Mouse (Mus musculus) heart, postnatal 0 days (tissue): ENCODE data around the gene Pdss2. TPM values are rescaled to one million over a fixed set of nuclear protein-coding genes. Genes with fewer than 3 reads are reported as not detected.
A peak's percentile ranks its signal among the peaks of the same experiment; 100 is the strongest.

Experiments used
- ATAC-seq: fragments of 200-750 bp; cut with Nextera tagmentation; 2 replicates; pipeline ENCODE4 v1.8.0; 2017; ENCODE audit warnings: low read depth, moderate number of reproducible peaks, moderate library complexity; ENCODE audit not compliant: insufficient read depth
- DNase-seq: peaks from one replicate; pipeline ENCODE4 v3.0.0-alpha.2; 2016; ENCODE audit warnings: low spot score
- H3K27ac ChIP-seq: fragments of 300-500 bp; sonication (generic); 2 replicates; pipeline ENCODE4 v1.5.1; 2014; ENCODE audit warnings: low read depth, mild to moderate bottlenecking
- H3K27me3 ChIP-seq: fragments of 300-500 bp; sonication (generic); 2 replicates; pipeline ENCODE4 v1.6.1; 2014; ENCODE audit warnings: low read length, mixed read lengths; ENCODE audit not compliant: control insufficient read depth, insufficient read depth
- H3K36me3 ChIP-seq: fragments of 300-500 bp; sonication (generic); replicated peaks from 2 replicates; pipeline ENCODE4 v1.6.1; 2014; ENCODE audit warnings: low read length, mixed read lengths; ENCODE audit not compliant: control insufficient read depth, insufficient read depth
- H3K4me1 ChIP-seq: fragments of 300-500 bp; sonication (generic); 2 replicates; pipeline ENCODE4 v1.6.1; 2014; ENCODE audit warnings: antibody characterized with exemption; ENCODE audit not compliant: control insufficient read depth, insufficient read depth
- H3K4me2 ChIP-seq: fragments of 300-500 bp; sonication (generic); 2 replicates; pipeline ENCODE4 v1.6.1; 2014; ENCODE audit warnings: low read depth, mild to moderate bottlenecking, low read length, moderate library complexity
- H3K4me3 ChIP-seq: fragments of 300-500 bp; sonication (generic); 2 replicates; pipeline ENCODE4 v1.5.1; 2014; ENCODE audit warnings: low read depth, low read length
- H3K9ac ChIP-seq: fragments of 300-500 bp; sonication (generic); replicated peaks from 2 replicates; pipeline ENCODE4 v1.6.1; 2014; ENCODE audit warnings: low read depth, low read length, mixed read lengths
- H3K9me3 ChIP-seq: fragments of 300-500 bp; sonication (generic); replicated peaks from 2 replicates; pipeline ENCODE4 v1.6.1; 2016; ENCODE audit warnings: low read length; ENCODE audit not compliant: control insufficient read depth
- CTCF ChIP-seq: IDR thresholded peaks from 2 replicates; pipeline ENCODE4 v1.5.1; 2016; ENCODE audit warnings: antibody characterized with exemption, control low read depth, low read depth
- EP300 ChIP-seq: IDR thresholded peaks from 2 replicates; pipeline ENCODE4 v1.6.1; 2016; ENCODE audit warnings: antibody characterized with exemption, low read depth
- WGBS: fragments of 180-500 bp; shearing (Covaris S2); extraction: QIAGEN DNeasy Blood & Tissue Kit; methylation state at CpG from one replicate; pipeline ENCODE4 v1.1.7; 2014; 5-methylcytosine and 5-hydroxymethylcytosine counted together
- polyA plus RNA-seq: library from polyadenylated mRNA; unstranded; fragments of >200 nt; fragmentation: Nextera tagmentation; extraction: Ambion mirVana; gene quantifications from 2 replicates; pipeline ENCODE4 v1.2.1, GENCODE M21; 2015
- total RNA-seq: library from RNA; depleted of rRNA; stranded (reverse); fragments of >200 nt; gene quantifications from 2 replicates; pipeline ENCODE4 v1.2.3, GENCODE M21; 2014; ENCODE audit warnings: low replicate concordance

Gene Pdss2
- total and polyA plus RNA-seq, 2 experiments from 2014 or later, result 14.7 to 28.9 TPM

GRCm38 (mm10) chr10:43488258-43488657 lies 267.0 kb downstream of the Pdss2 start:
- H3K36me3 ChIP-seq, result no peaks in the 10 kb centered on the region
- H3K27ac ChIP-seq, result no peak overlapping the region
- H3K27me3 ChIP-seq, result no peaks in the 10 kb centered on the region
- TF ChIP-seq EP300, result no peak
- TF ChIP-seq CTCF, result no peak
- no peak overlapping the region for H3K4me2 ChIP-seq
- peaks cover 22% of the 10 kb centered on the region for H3K4me1 ChIP-seq
- WGBS, result 79% methylated on average over 4 of the region's 4 CpGs
- no peak for ATAC-seq
- DNase-seq, result no peak
- no peak overlapping the region for H3K9ac ChIP-seq
- H3K4me3 ChIP-seq, result no peak overlapping the region
- H3K9me3 ChIP-seq, result no peaks in the 10 kb centered on the region

- H3K27me3 ChIP-seq, result no peaks in the 10 kb centered on the region
- no peak for TF ChIP-seq CTCF
- no peak for TF ChIP-seq EP300
- no peaks in the 10 kb centered on the region for H3K9me3 ChIP-seq
- 0 out of 2 replicates have a peak overlapping the region, but pooled peaks have one; percentile 4 for H3K27ac ChIP-seq
- DNase-seq (no peak), ATAC-seq (no peak)
- no peaks in the 10 kb centered on the region for H3K36me3 ChIP-seq
- H3K9ac ChIP-seq, result no peak overlapping the region
- H3K4me3 ChIP-seq, result no peak overlapping the region
- H3K4me1 ChIP-seq, result peaks cover 19% of the 10 kb centered on the region
- H3K4me2 ChIP-seq, result no peak overlapping the region
- 76% methylated on average over 7 of the region's 7 CpGs for WGBS
These were observed 267.9 kb downstream of the Pdss2 start for GRCm38 (mm10) chr10:43489139-43489538.

DNA sequence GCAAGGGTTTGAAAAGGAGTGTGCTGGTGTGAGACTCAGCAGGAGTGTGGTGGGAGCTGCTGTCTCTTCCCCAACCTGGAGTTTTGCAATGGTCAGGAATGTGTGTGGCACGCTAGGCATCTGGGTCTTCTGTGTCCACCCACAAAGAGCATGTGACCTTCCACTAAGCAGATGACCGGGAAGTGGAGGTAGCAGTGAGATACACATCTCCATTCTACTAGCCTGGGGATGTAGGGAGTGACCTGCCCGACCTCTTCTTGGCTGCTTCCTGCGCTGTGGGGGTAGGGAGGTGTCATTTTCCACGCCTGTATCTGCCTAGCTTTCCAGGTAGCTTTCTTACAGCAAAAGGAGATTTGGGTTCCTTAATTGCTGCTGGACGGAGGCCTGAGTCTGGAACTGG lies 268.3 kb downstream of the Pdss2 start:
- Histone ChIP-seq H3K4me3 (no peak overlapping the region), H3K4me2 (no peak overlapping the region), H3K9me3 (no peaks in the 10 kb centered on the region), H3K4me1 (peaks cover 17% of the 10 kb centered on the region), H3K36me3 (no peaks in the 10 kb centered on the region; the same call in 1 of the 2 replicates), H3K27ac (peak overlapping the region; percentile 56), H3K27me3 (no peaks in the 10 kb centered on the region), H3K9ac (no peak overlapping the region)
- no peak for TF ChIP-seq CTCF
- no peak for TF ChIP-seq EP300
- DNase-seq (peak; percentile 24), ATAC-seq (peak; percentile 68)
- WGBS, result 15% methylated on average over 6 of the region's 6 CpGs

DNA sequence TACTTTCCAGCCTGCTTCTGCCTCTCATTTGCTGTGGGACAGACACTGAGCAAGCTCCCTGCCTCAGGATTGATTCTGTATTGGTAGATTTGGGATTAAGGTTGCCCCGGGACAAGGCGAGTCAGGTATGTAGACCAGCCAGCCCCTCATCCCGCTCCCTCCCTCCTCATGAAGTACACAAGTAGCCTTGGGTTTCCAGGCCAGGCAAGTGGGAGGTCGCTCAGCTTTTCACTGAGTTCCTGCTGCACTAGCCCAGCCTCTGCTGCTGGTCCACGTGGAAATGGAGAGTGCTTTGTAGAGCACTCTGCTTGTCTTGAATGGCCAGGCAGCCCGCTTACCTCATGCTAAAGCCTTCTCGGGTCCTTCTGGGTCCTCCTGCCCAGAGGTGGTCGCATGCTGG lies 268.7 kb downstream of the Pdss2 start:
- WGBS, result 61% methylated on average over 8 of the region's 8 CpGs
- H3K36me3 ChIP-seq, result peaks cover 1% of the 10 kb centered on the region; the same call in 1 of the 2 replicates
- H3K27ac ChIP-seq, result peak overlapping the region; percentile 56
- ATAC-seq (no peak), DNase-seq (no peak)
- H3K4me1 ChIP-seq, result peaks cover 17% of the 10 kb centered on the region
- TF ChIP-seq CTCF (no peak), EP300 (no peak)
- no peak overlapping the region for H3K4me2 ChIP-seq
- H3K9ac ChIP-seq, result no peak overlapping the region
- no peaks in the 10 kb centered on the region for H3K9me3 ChIP-seq
- H3K4me3 ChIP-seq, result no peak overlapping the region
- no peaks in the 10 kb centered on the region for H3K27me3 ChIP-seq

DNA sequence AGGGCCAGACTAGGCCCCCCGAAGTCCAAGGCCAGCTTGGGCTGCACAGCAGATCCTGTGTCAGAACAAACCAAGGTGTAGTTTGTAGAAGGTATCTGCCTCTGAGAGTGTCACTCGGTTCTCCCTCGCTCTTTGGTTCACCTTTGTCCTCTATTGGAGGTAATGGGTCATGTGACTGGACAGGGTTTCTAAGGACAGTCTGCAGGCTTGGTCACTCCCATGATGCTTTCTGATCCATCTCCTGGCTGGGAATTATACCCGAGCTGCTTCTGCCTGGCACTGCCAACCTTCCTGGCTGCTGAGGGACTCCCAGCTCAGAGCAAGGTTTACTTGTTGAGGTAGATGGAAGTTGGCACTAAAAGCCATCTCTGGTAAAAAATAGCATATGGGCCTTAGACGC lies 269.6 kb downstream of the Pdss2 start:
- WGBS, result 54% methylated on average over 5 of the region's 5 CpGs
- Histone ChIP-seq H3K27ac (peak overlapping the region; percentile 56), H3K36me3 (peaks cover 9% of the 10 kb centered on the region), H3K27me3 (no peaks in the 10 kb centered on the region), H3K4me1 (peaks cover 17% of the 10 kb centered on the region), H3K4me2 (no peak overlapping the region), H3K9me3 (no peaks in the 10 kb centered on the region), H3K4me3 (no peak overlapping the region), H3K9ac (no peak overlapping the region)
- DNase-seq (no peak), ATAC-seq (peak; percentile 69)
- TF ChIP-seq CTCF (no peak), EP300 (no peak)

DNA sequence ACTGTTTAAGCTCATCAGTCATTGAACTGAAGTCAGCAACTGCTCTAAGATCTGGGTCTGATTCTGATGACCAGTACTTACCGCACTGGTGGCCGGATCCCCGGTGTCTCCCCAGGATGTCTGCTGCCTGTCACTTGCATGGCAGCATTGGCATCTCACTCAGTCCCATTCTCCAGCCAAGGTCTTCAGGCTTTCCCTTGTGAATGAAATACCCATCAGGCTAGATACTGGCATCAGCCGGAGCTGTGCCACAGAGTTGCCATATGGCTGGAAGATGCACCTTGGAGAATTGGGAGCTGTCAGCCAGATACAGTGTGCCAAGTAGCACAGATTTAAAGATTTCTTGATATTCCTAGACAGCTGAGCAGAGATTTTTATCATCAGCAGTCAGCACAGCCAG lies 281.3 kb downstream of the Pdss2 start:
- ATAC-seq (no peak), DNase-seq (no peak)
- Histone ChIP-seq H3K4me1 (no peaks in the 10 kb centered on the region), H3K36me3 (peaks cover 17% of the 10 kb centered on the region), H3K27ac (no peak overlapping the region), H3K4me2 (no peak overlapping the region), H3K9me3 (no peaks in the 10 kb centered on the region), H3K27me3 (no peaks in the 10 kb centered on the region), H3K9ac (no peak overlapping the region), H3K4me3 (no peak overlapping the region)
- TF ChIP-seq CTCF (no peak), EP300 (no peak)
- 96% methylated on average over 4 of the region's 4 CpGs for WGBS
